Mouse (Mus musculus) brain, embryonic 14.5 days (tissue): ENCODE data around the gene Fsip1.

Source experiments
- CTCF ChIP-seq: fragments of 200-500 bp; IDR thresholded peaks from 2 replicates; pipeline ENCODE4 v1.5.1; 2012; ENCODE audit warnings: inconsistent platforms, mild to moderate bottlenecking, moderate library complexity, borderline replicate concordance; ENCODE audit not compliant: insufficient read depth, insufficient read length; ENCODE audit errors: extremely low read depth
- POLR2A ChIP-seq: fragments of 200-500 bp; IDR thresholded peaks from 2 replicates; pipeline ENCODE4 v1.6.1; 2012; ENCODE audit warnings: mild to moderate bottlenecking, inconsistent platforms, borderline replicate concordance; ENCODE audit not compliant: poor library complexity, insufficient read depth, insufficient read length, severe bottlenecking; ENCODE audit errors: extremely low read depth

DNA sequence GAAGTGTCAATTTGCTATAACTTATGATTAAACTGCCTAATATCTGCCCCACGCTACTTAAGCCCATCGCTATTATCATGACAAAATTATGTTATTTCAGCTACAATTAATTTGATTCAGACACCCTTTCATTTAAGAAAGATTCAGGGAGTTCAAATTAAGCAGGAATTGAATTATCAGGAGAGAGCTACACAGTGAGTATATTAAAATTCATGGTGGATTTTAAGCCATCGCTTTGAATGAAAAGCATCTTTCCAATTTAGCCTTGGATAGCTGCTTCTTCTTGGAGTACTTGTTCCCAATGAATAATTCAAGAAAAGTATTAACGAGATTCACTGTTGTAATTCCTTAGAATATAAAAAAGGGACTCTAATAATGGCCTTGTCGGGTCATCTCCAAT is 36.8 kb upstream of the Fsip1 start:
- TF ChIP-seq POLR2A (no peak), CTCF (no peak)
